Mouse (Mus musculus) testis, adult 2 months (tissue): ENCODE measurements at regions not wholly inside any gene's neighbourhood (a gene's known extent, or its start where the extent isn't known, plus 50 kb on each side); places are given as distances from the start of the nearest gene placed in this dataset.

Experiments
- CTCF ChIP-seq: fragments of 200-500 bp; IDR thresholded peaks from 2 replicates; pipeline ENCODE4 v1.5.1; 2012; ENCODE audit warnings: low read depth, mild to moderate bottlenecking, inconsistent platforms, low read length, moderate library complexity; ENCODE audit not compliant: control insufficient read depth, insufficient read depth, insufficient replicate concordance
- POLR2A ChIP-seq: fragments of 200-500 bp; IDR thresholded peaks from 2 replicates; pipeline ENCODE4 v1.6.1; 2012; ENCODE audit warnings: low read depth, mild to moderate bottlenecking, inconsistent platforms, low read length, moderate library complexity; ENCODE audit not compliant: control insufficient read depth

GRCm38 (mm10) chr9:113300846-113301245 lies 407.2 kb downstream of the Pdcd6ip start:
- TF ChIP-seq CTCF = no peak
- no peak for TF ChIP-seq POLR2A
